Mouse (Mus musculus): ENCODE measurements at regions not wholly inside any gene's neighbourhood (a gene's known extent, or its start where the extent isn't known, plus 50 kb on each side); places are given as distances from the start of the nearest gene placed in this dataset.

- Histone ChIP-seq H3K9me3 (ENCODE audit: low read depth, low read length) (no peaks in the 10 kb centered on the region), H3K4me1 (ENCODE audit: insufficient read depth) (peaks cover 23% of the 10 kb centered on the region), H3K4me2 (no peak overlapping the region), H3K4me3 (ENCODE audit: low read depth, low read length) (no peak overlapping the region), H3K36me3 (ENCODE audit: insufficient read depth) (no peaks in the 10 kb centered on the region), H3K27me3 (ENCODE audit: insufficient read depth, low read length) (no peaks in the 10 kb centered on the region), H3K9ac (no peak overlapping the region), H3K27ac (ENCODE audit: low read depth) (no peak overlapping the region)
- no peak for TF ChIP-seq CTCF (IDR thresholded peaks at IDR 0.05; ENCODE audit: low read depth)
- ATAC-seq (ENCODE audit: insufficient read depth) (peak; percentile 32; the same call in 1 of the 2 replicates), DNase-seq (peak; percentile 74)
- 14% methylated on average over 5 of the region's 5 CpGs for WGBS
These were observed 219.1 kb downstream of the Fam43a start for GRCm38 (mm10) chr16:30818541-30819120.

DNA sequence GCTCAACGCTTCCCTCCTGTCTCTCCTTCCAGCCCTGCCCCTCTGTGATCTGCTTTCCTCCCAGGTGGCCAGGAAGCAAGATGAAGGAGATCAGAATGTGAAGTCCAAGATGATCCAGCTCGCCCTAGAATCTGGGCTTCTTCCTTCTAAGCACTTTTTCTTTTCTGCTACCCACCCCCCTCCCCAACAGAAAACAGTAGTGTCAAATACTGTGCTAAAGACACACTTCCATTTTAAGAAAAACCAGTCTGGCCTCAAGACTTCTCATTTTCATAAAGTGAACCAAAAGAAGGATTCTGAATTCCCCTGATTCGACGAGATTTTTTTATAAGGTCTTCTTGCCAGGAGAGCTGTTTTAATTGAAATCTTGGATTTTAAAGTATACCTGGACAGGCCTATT lies 219.8 kb downstream of the Fam43a start:
- Histone ChIP-seq H3K4me1 (ENCODE audit: insufficient read depth) (peaks cover 23% of the 10 kb centered on the region), H3K9ac (no peak overlapping the region), H3K4me2 (no peak overlapping the region), H3K36me3 (ENCODE audit: insufficient read depth) (no peaks in the 10 kb centered on the region), H3K27ac (ENCODE audit: low read depth) (no peak overlapping the region), H3K4me3 (ENCODE audit: low read depth, low read length) (no peak overlapping the region), H3K27me3 (ENCODE audit: insufficient read depth, low read length) (no peaks in the 10 kb centered on the region), H3K9me3 (ENCODE audit: low read depth, low read length) (no peaks in the 10 kb centered on the region)
- 73% methylated on average over 4 of the region's 4 CpGs for WGBS
- ATAC-seq (ENCODE audit: insufficient read depth) = no peak
- no peak for TF ChIP-seq CTCF (IDR thresholded peaks at IDR 0.05; ENCODE audit: low read depth)
- DNase-seq = no peak

DNA sequence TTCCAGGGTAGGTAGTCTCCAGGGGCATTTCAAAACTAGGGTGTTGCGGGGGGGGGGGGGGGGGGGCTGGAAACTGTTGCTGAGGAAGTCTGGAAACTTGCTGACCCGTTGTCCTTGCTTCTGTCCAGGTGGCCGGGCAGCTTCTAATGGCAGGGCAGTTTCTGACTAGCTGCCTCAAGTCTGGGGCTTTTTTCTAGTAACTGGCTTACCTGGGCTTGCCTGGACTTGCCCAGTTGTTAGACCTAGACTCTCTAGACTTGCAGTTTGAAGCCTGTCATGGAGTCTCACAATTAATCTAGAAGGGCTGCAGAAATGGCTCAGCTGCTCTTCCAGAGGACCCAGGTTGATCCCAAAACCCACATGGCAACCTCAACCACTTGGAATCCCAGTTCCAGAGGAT lies 220.7 kb downstream of the Fam43a start:
- H3K4me1 ChIP-seq (ENCODE audit: insufficient read depth) = peaks cover 23% of the 10 kb centered on the region
- TF ChIP-seq CTCF (IDR thresholded peaks at IDR 0.05; ENCODE audit: low read depth) = no peak
- H3K4me2 ChIP-seq = no peak overlapping the region
- no peak overlapping the region for H3K27ac ChIP-seq (ENCODE audit: low read depth)
- no peaks in the 10 kb centered on the region for H3K9me3 ChIP-seq (ENCODE audit: low read depth, low read length)
- no peak for DNase-seq
- H3K36me3 ChIP-seq (ENCODE audit: insufficient read depth) = no peaks in the 10 kb centered on the region
- H3K4me3 ChIP-seq (ENCODE audit: low read depth, low read length) = no peak overlapping the region
- no peaks in the 10 kb centered on the region for H3K27me3 ChIP-seq (ENCODE audit: insufficient read depth, low read length)
- ATAC-seq (ENCODE audit: insufficient read depth) = no peak
- 92% methylated on average over 3 of the region's 3 CpGs for WGBS
- H3K9ac ChIP-seq = no peak overlapping the region

DNA sequence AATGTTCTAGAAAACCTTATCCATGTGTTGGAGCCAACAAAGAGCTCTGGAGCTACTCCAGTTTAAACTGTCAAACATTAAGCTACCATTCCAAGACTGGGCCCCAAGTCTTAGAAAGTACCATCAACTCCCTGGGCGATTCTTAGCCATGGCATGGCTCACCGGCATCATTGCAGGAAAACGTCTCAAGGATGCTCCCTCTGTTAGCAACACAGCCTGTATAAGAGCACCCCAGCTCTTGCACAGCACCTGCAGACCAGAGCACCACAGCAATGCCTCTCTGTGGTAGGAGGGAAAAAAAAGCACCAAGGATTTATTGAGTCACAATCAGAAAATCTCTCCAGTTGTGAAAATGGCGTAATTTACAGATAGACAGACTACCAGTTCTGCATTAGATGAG lies 221.2 kb downstream of the Fam43a start:
- TF ChIP-seq CTCF (IDR thresholded peaks at IDR 0.05; ENCODE audit: low read depth) = no peak
- Histone ChIP-seq H3K4me1 (ENCODE audit: insufficient read depth) (peaks cover 23% of the 10 kb centered on the region), H3K27me3 (ENCODE audit: insufficient read depth, low read length) (no peaks in the 10 kb centered on the region), H3K9me3 (ENCODE audit: low read depth, low read length) (no peaks in the 10 kb centered on the region), H3K27ac (ENCODE audit: low read depth) (peak overlapping the region; percentile 85), H3K9ac (no peak overlapping the region), H3K4me2 (peak overlapping the region; percentile 57; the same call in 1 of the 2 replicates), H3K36me3 (ENCODE audit: insufficient read depth) (no peaks in the 10 kb centered on the region), H3K4me3 (ENCODE audit: low read depth, low read length) (no peak overlapping the region)
- 69% methylated on average over 4 of the region's 4 CpGs for WGBS
- no peak for DNase-seq
- ATAC-seq (ENCODE audit: insufficient read depth) = no peak

DNA sequence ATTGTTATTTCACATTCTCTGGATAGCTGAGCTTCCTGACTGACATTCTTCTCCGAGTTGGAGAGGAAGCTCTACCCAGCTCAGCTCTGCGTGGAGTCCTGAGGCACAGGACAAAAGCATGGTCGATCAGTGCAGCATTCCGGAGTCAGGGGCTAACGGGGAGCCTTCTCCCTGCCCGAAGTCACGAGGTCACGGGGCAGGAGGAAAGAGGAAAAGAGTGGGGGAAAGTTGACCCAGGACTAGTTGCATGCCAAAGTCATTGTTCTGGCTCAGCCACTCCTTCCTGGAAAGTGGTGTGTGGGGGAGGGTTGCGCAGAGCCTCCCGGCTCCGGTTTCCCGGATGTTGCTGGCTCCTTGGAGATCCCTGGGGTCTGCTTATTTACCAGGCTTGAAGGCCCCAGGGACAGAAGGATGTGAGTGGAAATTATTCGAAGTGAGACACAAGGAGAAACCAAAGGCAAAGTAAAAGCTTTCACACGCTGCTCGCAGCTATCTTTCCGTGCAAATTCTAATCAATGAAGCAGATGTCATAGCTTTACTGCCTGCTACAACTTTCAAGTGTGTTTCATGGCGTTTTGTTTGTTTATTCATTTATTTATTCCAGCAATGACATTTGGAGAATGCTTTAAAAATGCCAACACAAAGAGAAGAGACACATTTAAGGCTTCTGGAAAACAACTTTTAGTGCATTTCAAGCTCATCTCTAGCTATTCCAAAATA lies 221.8 kb downstream of the Fam43a start:
- H3K9me3 ChIP-seq (ENCODE audit: low read depth, low read length) = no peaks in the 10 kb centered on the region
- H3K27me3 ChIP-seq (ENCODE audit: insufficient read depth, low read length) = no peaks in the 10 kb centered on the region
- no peaks in the 10 kb centered on the region for H3K36me3 ChIP-seq (ENCODE audit: insufficient read depth)
- TF ChIP-seq CTCF (IDR thresholded peaks at IDR 0.05; ENCODE audit: low read depth) = no peak
- peak; percentile 83 for ATAC-seq (ENCODE audit: insufficient read depth)
- peak overlapping the region; percentile 57 for H3K4me2 ChIP-seq
- WGBS = 6% methylated on average over 17 of the region's 17 CpGs
- H3K4me3 ChIP-seq (ENCODE audit: low read depth, low read length) = peak overlapping the region; percentile 12; the same call in 1 of the 2 replicates
- DNase-seq = peak; percentile 85
- peak overlapping the region; percentile 85 for H3K27ac ChIP-seq (ENCODE audit: low read depth)
- H3K4me1 ChIP-seq (ENCODE audit: insufficient read depth) = peaks cover 23% of the 10 kb centered on the region
- H3K9ac ChIP-seq = peak overlapping the region; percentile 38

DNA sequence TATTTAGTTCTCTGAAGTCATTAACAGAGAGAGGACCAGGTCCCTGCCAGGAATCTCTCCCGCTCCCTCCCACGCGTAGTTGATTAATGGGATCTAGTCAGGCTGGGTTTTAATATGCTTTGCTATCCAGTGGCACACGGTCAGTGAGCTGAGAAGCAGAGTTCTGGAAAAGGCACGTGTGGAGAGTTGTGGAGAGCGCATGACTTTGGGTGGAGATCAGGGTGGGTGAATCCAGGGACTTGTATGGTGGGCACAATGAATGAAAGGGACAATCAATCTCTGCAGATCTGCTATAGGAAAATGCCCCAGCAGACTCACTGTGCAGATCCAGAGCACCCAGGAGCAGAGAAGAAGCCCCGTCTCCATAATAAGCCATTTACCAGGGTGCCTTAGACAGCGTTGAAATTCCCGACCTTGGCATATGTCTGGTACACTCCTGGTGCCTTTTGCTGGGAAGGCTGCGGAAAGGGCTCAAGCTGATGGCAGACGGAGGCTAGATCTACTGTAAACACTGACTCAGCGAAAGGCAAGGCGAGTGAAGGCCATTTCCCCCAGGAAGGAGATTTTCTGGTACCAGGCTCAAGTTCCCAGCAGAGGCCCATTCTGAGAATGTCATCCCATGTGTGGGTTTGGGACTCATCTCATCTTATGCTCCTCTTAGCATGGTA lies 222.5 kb downstream of the Fam43a start:
- no peak for TF ChIP-seq CTCF (IDR thresholded peaks at IDR 0.05; ENCODE audit: low read depth)

DNA sequence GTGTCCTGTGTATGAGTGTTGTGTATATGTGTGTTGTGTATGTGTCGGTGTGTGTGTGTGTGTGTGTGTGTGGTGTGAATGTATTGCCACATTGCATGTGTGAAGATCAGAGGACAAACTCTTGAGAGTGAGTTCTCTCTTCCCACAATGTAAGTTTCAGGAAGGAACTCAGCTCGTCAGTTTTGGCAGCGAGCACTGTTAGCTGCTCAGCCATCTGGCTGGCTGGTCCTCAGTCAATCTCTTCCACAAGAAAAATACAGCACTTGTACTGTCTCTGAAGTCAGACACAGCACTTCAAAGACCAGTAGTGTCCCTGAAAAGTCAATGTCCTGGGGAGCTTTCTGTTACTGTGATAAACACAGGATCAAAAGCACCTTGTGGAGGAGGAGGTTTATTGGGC lies 226.6 kb downstream of the Fam43a start:
- no peak overlapping the region for H3K4me3 ChIP-seq (ENCODE audit: low read depth, low read length)
- no peaks in the 10 kb centered on the region for H3K9me3 ChIP-seq (ENCODE audit: low read depth, low read length)
- peaks cover 14% of the 10 kb centered on the region for H3K4me1 ChIP-seq (ENCODE audit: insufficient read depth)
- 36% methylated on average over 3 of the region's 3 CpGs for WGBS
- H3K36me3 ChIP-seq (ENCODE audit: insufficient read depth) = no peaks in the 10 kb centered on the region
- H3K27ac ChIP-seq (ENCODE audit: low read depth) = peak overlapping the region; percentile 16; the same call in 1 of the 2 replicates
- ATAC-seq (ENCODE audit: insufficient read depth) (no peak), DNase-seq (peak; percentile 75)
- H3K4me2 ChIP-seq = no peak overlapping the region
- no peaks in the 10 kb centered on the region for H3K27me3 ChIP-seq (ENCODE audit: insufficient read depth, low read length)
- H3K9ac ChIP-seq = no peak overlapping the region
- no peak for TF ChIP-seq CTCF (IDR thresholded peaks at IDR 0.05; ENCODE audit: low read depth)

More for the DNA sequence above, 222.5 kb downstream of the Fam43a start:
- WGBS = 34% methylated on average over 13 of the region's 13 CpGs
- H3K9me3 ChIP-seq (ENCODE audit: low read depth, low read length) = no peaks in the 10 kb centered on the region
- no peaks in the 10 kb centered on the region for H3K36me3 ChIP-seq (ENCODE audit: insufficient read depth)
- ATAC-seq (ENCODE audit: insufficient read depth) = peak; percentile 50; the same call in 1 of the 2 replicates
- H3K27ac ChIP-seq (ENCODE audit: low read depth) = peak overlapping the region; percentile 85
- H3K27me3 ChIP-seq (ENCODE audit: insufficient read depth, low read length) = no peaks in the 10 kb centered on the region
- H3K9ac ChIP-seq = no peak overlapping the region
- peak; percentile 76 for DNase-seq
- peaks cover 23% of the 10 kb centered on the region for H3K4me1 ChIP-seq (ENCODE audit: insufficient read depth)
- peak overlapping the region; percentile 57 for H3K4me2 ChIP-seq
- no peak overlapping the region for H3K4me3 ChIP-seq (ENCODE audit: low read depth, low read length)

All from lung, embryonic 14.5 days (tissue).